Mouse (Mus musculus) cerebellum, adult 2 months (tissue): ENCODE data around the gene Apobec3. TPM values are rescaled to one million over a fixed set of nuclear protein-coding genes. Genes with fewer than 3 reads are reported as not detected.
A peak's percentile ranks its signal among the peaks of the same experiment; 100 is the strongest.

Experiments
- DNase-seq, 2 experiments: peaks; one replicate each; pipeline ENCODE4 v3.0.0; 2021
- H3K27ac ChIP-seq: fragments of 200-500 bp; 2 replicates; pipeline ENCODE4 v1.5.1; 2012; ENCODE audit warnings: low read length, control low read depth, inconsistent platforms; ENCODE audit not compliant: insufficient read depth
- H3K27me3 ChIP-seq: fragments of 200-500 bp; 2 replicates; pipeline ENCODE4 v1.6.1; 2012; ENCODE audit warnings: inconsistent platforms, mild to moderate bottlenecking, low read length, moderate library complexity; ENCODE audit not compliant: control insufficient read depth, insufficient read depth
- H3K4me1 ChIP-seq: fragments of 200-500 bp; 2 replicates; pipeline ENCODE4 v1.6.1; 2011; ENCODE audit warnings: low read length; ENCODE audit not compliant: control insufficient read depth, insufficient read depth
- H3K4me3 ChIP-seq: fragments of 200-500 bp; replicated peaks from 2 replicates; pipeline ENCODE3; 2011; ENCODE audit warnings: mild to moderate bottlenecking, low read depth, low read length, control low read depth; ENCODE audit not compliant: insufficient read depth
- CTCF ChIP-seq: fragments of 200-500 bp; IDR thresholded peaks from 2 replicates; pipeline ENCODE4 v1.5.1; 2011; ENCODE audit warnings: low read depth, mild to moderate bottlenecking, control low read depth, low read length, moderate library complexity, borderline replicate concordance; ENCODE audit not compliant: insufficient read depth
- POLR2A ChIP-seq: fragments of 200-500 bp; IDR thresholded peaks from 2 replicates; pipeline ENCODE4 v1.6.1; 2011; ENCODE audit warnings: low read length, control low read depth, borderline replicate concordance; ENCODE audit not compliant: insufficient read depth
- WGBS: fragments of 180-500 bp; shearing (Covaris S2); methylation state at CpG from one replicate; pipeline ENCODE4 v1.1.7; 2018; 5-methylcytosine and 5-hydroxymethylcytosine counted together
- polyA plus RNA-seq: library from polyadenylated mRNA; depleted of rRNA; stranded (reverse); fragments of >200 nt; gene quantifications from 2 replicates; pipeline ENCODE4 v1.2.3, GENCODE M21; 2012

Gene Apobec3
- polyA plus RNA-seq, 1 experiment, result 3.6 TPM

DNA sequence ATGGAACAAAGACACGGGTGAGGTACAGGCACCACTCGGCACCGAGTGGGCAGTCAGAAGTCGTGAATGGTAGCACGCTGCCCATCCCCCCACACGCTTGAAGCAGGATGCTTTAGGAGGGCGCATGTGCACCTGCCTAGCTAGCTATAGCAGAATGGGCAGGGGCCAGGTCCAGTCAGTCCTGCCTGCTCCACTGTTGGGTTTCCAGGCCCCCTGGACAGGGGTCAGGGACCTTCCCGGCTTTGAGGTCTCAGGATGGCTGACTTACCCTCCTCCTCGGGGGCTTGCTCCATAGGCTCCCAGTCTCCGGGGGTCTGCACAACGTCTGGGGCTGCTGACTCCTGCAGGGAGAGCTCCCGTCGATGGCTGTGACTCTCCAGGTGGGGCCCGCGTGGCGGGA, 27.0 kb downstream of the Apobec3 start:
- Histone ChIP-seq H3K27ac (no peak overlapping the region), H3K4me3 (no peak overlapping the region), H3K27me3 (no peaks in the 10 kb centered on the region), H3K4me1 (peaks cover 14% of the 10 kb centered on the region)
- WGBS, result 90% methylated on average over 16 of the region's 16 CpGs
- TF ChIP-seq CTCF (no peak), POLR2A (no peak)
- DNase-seq, result no peak

DNA sequence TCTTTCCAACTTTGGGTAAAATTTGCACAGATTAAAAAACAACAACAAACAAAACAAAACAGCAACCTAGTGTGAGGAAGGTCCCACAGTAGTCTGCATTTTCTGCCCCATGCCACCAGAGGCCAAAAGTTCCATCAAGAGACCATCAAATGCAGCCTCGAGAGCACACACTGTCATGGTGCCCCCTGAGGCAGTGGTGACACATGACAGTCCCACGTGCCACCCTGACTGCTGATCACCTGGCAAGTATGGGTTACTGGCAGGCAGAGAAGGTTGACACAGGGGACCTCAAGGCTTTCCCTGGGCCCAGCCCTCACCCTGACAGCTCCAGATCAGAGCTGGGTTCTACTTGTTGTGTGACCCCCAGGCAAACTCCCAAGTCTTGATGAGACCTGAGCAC, 28.3 kb downstream of the Apobec3 start:
- no peaks in the 10 kb centered on the region for H3K27me3 ChIP-seq
- TF ChIP-seq CTCF (no peak), POLR2A (no peak)
- DNase-seq, result no peak
- no peak overlapping the region for H3K4me3 ChIP-seq
- WGBS, result 26% methylated on average over 2 of the region's 2 CpGs
- H3K4me1 ChIP-seq, result peaks cover 6% of the 10 kb centered on the region
- no peak overlapping the region for H3K27ac ChIP-seq

DNA sequence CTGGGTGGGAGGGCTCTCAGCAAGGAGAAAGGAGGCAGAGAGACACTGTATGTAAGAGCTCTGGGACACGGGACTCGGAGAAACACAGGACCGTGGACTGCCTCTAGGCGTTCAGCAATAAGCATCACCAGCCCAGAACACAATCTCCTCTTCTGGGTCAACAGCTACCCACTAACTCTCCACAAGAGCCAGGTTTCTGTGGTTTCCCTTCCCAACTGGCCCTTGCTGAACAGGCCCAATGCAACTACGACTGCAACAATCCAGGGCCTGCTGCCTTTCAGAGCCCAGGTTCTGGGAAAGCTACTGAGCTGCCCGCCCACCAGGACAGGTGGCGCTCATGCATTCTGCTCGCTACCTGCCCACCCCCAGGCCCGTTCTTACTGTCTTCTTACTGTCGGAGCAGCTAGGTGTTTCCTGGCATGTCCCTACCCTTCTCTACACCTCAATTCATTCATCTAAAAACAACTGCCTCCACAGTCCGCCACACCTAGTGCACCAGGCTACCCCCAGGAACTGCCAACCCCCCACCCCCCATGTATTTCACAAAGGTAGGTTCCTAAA, 35.5 kb downstream of the Apobec3 start:
- H3K4me3 ChIP-seq, result peak overlapping the region; percentile 63
- H3K27me3 ChIP-seq, result no peaks in the 10 kb centered on the region
- TF ChIP-seq CTCF, result no peak
- TF ChIP-seq POLR2A, result no peak
- 64% methylated on average over 11 of the region's 11 CpGs for WGBS
- peak overlapping the region; percentile 72 for H3K27ac ChIP-seq
- peak; percentile 43 for DNase-seq
- peaks cover 26% of the 10 kb centered on the region for H3K4me1 ChIP-seq

DNA sequence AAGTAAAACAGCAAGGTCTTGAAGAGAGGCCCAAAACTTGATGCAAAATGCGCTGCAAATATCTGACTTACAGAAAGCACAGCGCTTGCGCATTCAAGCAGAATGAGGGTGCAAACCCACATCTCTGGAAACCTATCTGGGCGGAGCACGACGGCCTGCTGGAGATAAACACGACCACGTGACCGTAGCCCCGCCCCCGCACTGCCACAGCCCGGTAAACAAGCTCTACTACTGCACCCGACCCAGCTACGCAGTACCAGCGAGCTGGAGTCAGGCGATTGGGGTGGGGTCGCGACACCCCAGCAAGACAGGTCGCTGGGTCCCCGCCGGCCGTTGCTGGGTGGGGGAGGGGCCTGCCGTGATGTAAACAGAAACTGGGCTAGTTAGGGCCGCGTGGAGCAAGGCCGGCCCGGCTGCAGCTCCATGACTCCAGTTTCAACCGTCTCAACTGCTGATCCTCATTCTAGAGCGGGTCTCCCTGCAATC, 36.2 kb downstream of the Apobec3 start:
- TF ChIP-seq POLR2A (peak; percentile 85), CTCF (no peak)
- H3K27ac ChIP-seq, result peak overlapping the region; percentile 72
- WGBS, result under 1% methylated on average over 29 of the region's 29 CpGs
- peak overlapping the region; percentile 63 for H3K4me3 ChIP-seq
- DNase-seq, result peak; percentile 93 to 95
- no peaks in the 10 kb centered on the region for H3K27me3 ChIP-seq
- H3K4me1 ChIP-seq, result peaks cover 26% of the 10 kb centered on the region

DNA sequence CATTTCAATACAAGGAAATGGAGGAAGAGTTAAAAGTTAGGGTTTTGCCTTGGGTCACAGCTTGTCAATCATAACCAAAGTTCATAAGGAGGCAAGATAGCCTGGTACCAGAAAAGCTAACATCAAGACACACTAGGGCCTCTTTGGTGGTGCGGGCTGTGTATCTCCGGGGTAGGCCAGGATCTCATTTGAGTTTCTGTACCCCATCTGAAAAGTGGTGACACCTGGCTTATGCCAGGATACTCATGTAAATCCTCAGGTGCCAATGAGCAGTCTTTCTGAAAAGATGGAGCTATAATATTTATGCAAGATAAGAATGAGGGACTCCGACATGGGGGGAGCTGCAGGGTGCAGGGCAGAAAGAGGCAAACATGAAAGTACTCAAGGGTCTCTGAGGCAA, 36.9 kb downstream of the Apobec3 start:
- WGBS, result 90% methylated on average over 3 of the region's 3 CpGs
- no peak for DNase-seq
- Histone ChIP-seq H3K27ac (peak overlapping the region; percentile 72), H3K4me1 (peaks cover 26% of the 10 kb centered on the region), H3K27me3 (no peaks in the 10 kb centered on the region), H3K4me3 (no peak overlapping the region)
- TF ChIP-seq POLR2A (no peak), CTCF (no peak)

DNA sequence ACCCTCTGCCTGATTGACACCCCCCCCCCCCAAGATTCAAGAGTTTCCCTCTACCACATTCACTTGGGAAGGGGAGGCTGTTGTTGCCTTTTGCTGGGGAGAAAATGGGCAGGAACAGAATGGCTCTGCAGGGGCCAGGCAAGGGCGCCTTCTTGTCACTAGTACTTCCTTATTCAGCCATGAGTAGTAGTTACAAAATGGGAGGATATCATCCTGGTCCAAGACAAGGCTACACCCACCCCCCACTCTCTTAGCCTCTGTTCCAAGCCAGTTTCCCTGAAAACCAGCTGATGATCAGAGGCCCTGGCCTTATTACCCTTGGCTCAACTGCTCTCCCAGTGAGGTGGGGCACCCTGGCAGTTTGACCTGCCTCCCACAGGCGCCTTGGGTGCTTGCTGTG, 37.3 kb downstream of the Apobec3 start:
- Histone ChIP-seq H3K27ac (peak overlapping the region; percentile 72), H3K27me3 (no peaks in the 10 kb centered on the region), H3K4me3 (no peak overlapping the region), H3K4me1 (peaks cover 26% of the 10 kb centered on the region)
- WGBS, result 98% methylated on average over 2 of the region's 2 CpGs
- TF ChIP-seq POLR2A (no peak), CTCF (no peak)
- DNase-seq, result no peak

DNA sequence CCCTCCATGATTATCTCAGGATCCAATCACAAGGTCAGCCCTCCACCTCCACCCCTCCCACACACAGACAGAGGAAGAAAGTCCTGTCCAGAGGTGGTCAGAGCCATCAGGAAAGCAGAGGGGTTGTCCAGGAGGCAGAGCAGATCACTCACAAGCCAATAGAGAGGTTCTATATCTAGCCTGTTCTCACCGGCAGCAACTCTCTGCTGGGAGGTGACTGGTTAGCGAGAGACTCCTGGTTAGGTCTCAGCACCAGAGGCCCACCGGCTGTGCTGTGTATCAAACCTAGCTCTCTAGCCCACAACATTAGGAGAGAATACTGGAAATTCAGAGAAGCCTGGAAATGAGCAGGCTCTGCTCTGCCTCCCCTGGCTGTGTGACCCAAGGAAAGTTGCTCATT, 38.3 kb downstream of the Apobec3 start:
- no peak for TF ChIP-seq CTCF
- no peak for TF ChIP-seq POLR2A
- WGBS, result 84% methylated on average over 3 of the region's 3 CpGs
- no peak for DNase-seq
- Histone ChIP-seq H3K27me3 (no peaks in the 10 kb centered on the region), H3K4me1 (peaks cover 26% of the 10 kb centered on the region), H3K27ac (no peak overlapping the region), H3K4me3 (no peak overlapping the region)

DNA sequence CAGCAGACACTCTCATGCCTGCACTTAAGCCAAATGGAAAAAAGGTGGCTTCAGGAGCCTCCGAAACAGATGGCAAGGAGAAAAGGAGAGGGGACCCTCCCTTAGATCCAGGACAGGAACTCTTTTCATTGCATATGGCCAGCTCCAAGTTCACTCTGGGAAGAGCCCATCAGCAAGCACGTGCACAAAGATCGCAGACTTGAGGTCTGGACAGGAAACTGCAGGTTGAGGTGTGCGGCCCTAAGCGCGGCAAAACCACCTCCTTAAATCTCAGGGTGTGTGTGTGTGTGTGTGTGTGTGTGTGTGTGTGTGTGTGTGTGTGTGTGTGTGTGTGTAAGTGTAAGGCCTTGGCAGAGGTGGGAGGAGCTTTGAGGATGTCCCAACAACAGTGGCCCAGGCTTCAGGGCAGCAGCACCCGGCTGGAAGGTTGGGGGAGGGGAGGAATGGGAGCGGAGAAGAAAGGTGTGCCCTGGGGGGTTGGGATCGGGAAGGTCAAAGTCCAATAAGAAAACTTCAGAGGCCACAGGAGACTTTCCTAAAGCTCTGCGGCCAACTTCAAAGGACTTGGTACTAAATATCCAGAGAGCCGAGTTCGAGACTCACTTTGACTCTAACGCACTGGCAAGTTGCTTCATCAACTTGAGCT, 40.2 kb downstream of the Apobec3 start:
- Histone ChIP-seq H3K4me3 (peak overlapping the region; percentile 80), H3K4me1 (peaks cover 26% of the 10 kb centered on the region), H3K27ac (peak overlapping the region; percentile 41; the same call in 1 of the 2 replicates), H3K27me3 (no peaks in the 10 kb centered on the region)
- 25% methylated on average over 13 of the region's 13 CpGs for WGBS
- TF ChIP-seq CTCF (no peak), POLR2A (no peak)
- DNase-seq, result no peak
